Mouse (Mus musculus) central nervous system, embryonic 11.5 days (tissue): Measurements from ENCODE around the gene Olfr215. TPM values are rescaled to one million over a fixed set of nuclear protein-coding genes. Genes with fewer than 3 reads are reported as not detected.

ENCODE experiments used
- polyA plus RNA-seq: library from polyadenylated mRNA; depleted of rRNA; stranded (reverse); fragments of >200 nt; gene quantifications from 2 replicates; pipeline ENCODE4 v1.2.3, GENCODE M21; 2012; rRNA removed

The Olfr215 gene
- polyA plus RNA-seq, result not detected in 2 replicates

DNA sequence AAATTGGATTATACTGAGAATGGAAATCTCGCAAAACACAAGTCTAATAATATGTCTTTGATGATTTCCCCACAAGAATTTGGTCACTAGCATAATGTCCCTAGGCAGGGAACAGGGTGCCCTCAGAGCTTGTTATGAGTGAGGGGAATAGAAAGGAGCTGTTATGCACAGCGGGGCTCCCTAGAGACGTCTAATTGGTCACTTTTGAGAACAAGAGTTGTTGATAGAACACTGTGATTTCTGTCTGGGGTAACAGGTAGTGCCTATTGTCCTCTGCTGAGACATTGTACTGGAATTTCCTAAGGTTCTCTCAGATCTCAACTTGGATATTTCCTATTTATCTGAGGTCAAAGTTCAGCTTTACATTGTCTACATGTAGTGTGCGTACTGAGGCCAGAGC lies at the start of gene Olfr215:
TSS of gene Olfr215 (minus strand) at position 101 of the 400 bp plus-strand sequence.

DNA sequence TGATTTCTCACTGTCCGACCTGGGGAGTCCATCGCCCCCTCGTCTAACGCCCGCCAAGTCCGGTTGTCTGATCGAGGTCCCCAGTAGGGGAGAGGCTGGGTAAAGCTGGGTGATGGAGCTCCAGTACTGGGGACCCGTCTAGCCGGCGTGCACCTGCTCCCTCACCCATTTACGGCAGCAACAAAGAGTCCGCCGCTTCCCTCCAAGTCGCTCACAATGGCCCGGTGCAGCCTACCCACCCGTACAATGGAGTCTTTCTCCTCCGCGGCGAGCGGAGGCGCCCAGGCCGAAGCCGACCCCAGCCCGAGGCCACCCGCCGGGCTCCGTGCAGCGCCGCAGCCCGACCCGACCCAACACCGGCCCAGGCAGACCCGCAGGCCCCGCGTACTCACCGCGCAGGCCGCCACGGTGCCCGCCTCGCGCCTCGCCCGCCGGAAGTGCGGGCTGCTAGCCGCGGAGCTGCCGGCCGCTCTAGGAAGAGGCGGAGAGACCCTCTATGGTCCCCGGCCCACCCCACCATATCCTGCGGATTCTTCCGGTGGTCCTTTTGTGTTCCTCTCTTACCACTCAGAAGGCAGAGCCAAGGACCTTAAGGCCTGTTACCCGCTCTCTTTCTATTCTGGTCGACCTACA lies 44.7 kb upstream of the Olfr215 start, which contains the start of gene Zfp422:
TSS of gene Zfp422 (minus strand) at position 461 of the 633 bp plus-strand sequence.

DNA sequence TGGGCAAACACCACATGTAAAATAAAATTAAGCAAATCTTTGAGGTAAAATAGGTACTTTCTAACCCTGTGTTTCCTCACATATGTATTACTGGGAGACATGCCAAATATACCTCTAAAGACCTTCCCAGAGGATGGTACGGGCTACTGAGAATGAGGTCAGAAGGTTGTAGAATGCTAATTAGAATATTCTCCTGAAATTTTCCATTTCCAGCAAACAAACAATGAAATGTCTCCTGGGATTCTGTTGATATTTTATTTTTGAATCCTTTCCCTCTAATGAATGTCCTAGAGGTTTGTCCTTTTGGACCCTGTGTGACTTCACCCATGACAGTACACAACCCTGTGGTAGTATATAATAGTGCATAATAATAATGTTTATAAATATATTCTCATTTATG lies 30.1 kb downstream of the Olfr215 start, which contains the start of gene Olfr214:
TSS of gene Olfr214 (plus strand) at position 301 of the 400 bp plus-strand sequence.

DNA sequence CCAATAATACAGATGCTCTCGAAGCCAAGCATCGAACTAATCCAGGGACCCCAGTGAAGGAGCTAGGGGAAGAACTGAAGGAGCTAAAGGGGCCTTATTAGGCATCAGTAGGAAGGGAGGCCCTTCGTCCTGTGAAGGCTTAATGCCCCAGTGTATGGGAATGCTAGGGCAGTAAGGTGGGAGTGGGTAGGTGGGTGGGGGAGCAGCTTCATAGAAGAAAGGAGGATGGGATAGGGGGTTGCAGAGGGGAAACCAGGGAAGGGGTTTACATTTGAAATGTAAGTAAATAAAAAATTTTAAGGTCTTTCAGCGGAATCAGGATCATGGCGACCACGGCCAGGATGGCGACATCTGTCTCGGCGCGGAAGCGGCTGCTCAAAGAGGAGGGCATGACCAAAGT lies 33.2 kb downstream of the Olfr215 start, which contains the start of gene Gm5580:
TSS of gene Gm5580 (plus strand) at position 301 of the 400 bp plus-strand sequence.

DNA sequence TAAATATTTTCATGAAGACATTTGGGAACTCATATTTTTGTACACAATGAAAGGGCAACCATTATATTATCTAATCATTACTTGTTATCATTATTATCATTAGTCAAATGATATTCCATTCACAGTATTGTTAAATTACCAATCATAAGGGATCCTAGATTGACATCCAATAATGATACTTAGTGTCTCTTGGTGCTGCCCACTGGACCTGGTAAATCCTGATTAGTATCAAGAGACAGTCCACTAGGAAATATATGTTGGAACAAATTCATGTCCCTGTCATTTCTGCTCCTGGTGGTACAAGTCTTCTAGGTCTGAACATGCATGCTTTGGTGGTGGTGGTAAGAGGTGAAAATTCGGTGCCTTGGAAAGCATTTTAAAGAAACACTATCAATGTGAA lies 45.8 kb downstream of the Olfr215 start, which contains the start of gene Olfr213:
TSS of gene Olfr213 (plus strand) at position 301 of the 400 bp plus-strand sequence.

Other genes with a start within 250 kb of the Olfr215 start
- 59.2 and 68.2 TPM in 2 replicates for gene March8, start 246.2 kb downstream of the Olfr215 start, polyA plus RNA-seq
- gene Alox5, start 123.0 kb downstream of the Olfr215 start, polyA plus RNA-seq, result 0.59 and 0.62 TPM in 2 replicates
- not detected in 2 replicates for gene Olfr211, start 95.1 kb downstream of the Olfr215 start, polyA plus RNA-seq
- not detected in 2 replicates for gene Olfr212, start 77.7 kb downstream of the Olfr215 start, polyA plus RNA-seq
- not detected in 2 replicates for gene Olfr213, start 45.7 kb downstream of the Olfr215 start, polyA plus RNA-seq
- 0.09 and 0.31 TPM in 2 replicates for gene Gm5580, start 33.1 kb downstream of the Olfr215 start, polyA plus RNA-seq
- gene Olfr214, start 30.0 kb downstream of the Olfr215 start, polyA plus RNA-seq, result not detected in 2 replicates
- gene Zfp422, start 44.8 kb upstream of the Olfr215 start, polyA plus RNA-seq, result 153 and 167 TPM in 2 replicates
- gene Depp1, start 66.4 kb upstream of the Olfr215 start, polyA plus RNA-seq, result 2.6 and 6.3 TPM in 2 replicates
- gene Rassf4, start 89.8 kb upstream of the Olfr215 start, polyA plus RNA-seq, result 13.6 and 13.8 TPM in 2 replicates
- gene Tmem72, start 132.7 kb upstream of the Olfr215 start, polyA plus RNA-seq, result 0.01 and 0.04 TPM in 2 replicates